Mouse (Mus musculus) G1E-ER4 (cell line): ENCODE data around the gene Itpkb. TPM values are rescaled to one million over a fixed set of nuclear protein-coding genes. Genes with fewer than 3 reads are reported as not detected.

Experiments
- GATA1 ChIP-seq: IDR thresholded peaks from one replicate; pipeline ENCODE4 v1.8.0; 2012; ENCODE audit warnings: low read length, inconsistent platforms
- polyA plus RNA-seq: library from polyadenylated mRNA; stranded (reverse); fragments of >175 nt; gene quantifications from 2 replicates; pipeline ENCODE4 v1.2.3, GENCODE M21; 2012

Itpkb gene
- polyA plus RNA-seq, 1 experiment, result 19.6 TPM

DNA sequence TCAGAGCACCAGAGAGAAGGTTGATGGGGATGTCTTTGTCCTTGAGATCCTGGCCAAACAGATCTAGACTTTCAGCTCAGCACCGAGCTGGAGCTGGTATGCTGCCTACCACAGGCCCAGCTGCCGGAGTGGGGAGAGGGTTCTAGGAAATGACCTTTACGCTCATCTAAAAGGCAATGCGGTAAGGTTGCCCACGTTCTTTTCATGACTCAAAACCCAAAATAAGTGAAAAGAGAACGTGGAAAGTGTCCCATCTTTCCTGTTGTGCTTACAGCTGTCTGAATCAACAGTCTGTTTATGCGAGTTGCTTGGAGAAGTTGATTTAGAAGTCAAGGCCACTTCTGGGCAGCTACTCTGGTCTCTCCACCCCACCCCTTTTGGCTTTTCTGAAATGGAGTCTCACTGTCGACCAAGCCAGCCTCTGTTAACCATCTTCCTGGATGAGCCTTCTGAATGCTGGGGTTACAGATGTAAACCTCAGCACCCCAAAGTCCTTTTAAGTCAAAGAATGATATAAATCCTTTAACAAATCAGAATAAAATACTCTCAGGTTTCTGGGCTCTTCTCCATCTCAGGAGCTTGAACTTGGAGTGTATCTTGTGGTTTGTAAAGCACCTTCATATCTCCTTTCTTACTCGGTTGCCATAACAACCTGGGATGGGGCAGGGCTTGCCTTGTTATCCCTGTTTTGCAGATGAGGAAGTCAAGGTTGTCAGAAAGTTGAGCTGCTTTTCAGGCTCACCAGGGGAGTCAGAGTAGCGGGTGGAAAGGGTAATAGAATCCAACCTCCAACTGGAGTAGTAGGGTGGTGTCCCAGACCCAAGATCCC lies 60.7 kb downstream of the Itpkb start:
- no peak for TF ChIP-seq GATA1

DNA sequence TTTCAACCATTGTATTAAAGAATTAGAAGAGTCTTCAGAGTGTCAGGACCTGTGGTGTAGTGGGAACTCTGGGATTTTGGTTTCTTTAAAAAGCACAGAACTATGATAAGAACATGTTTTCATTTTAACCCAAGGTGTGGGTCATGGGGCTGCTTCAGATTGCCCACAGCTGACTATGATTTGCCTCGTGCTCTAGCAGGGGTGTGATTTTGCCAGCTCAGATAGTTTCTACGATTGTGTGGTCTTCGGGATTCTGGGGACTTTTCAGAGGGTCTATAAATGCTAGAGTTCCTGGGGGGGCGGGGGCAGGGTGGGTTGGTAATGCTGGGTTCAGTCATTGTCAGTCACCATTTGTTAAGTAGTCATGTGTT lies 61.3 kb downstream of the Itpkb start:
- no peak for TF ChIP-seq GATA1

- TF ChIP-seq GATA1, result no peak
These were observed 62.0 kb downstream of the Itpkb start for GRCm38 (mm10) chr1:180392137-180392798.

- TF ChIP-seq GATA1, result no peak
These were observed 62.9 kb downstream of the Itpkb start for GRCm38 (mm10) chr1:180393017-180393797.

- TF ChIP-seq GATA1, result no peak
These were observed 63.6 kb downstream of the Itpkb start for GRCm38 (mm10) chr1:180393873-180394272.

DNA sequence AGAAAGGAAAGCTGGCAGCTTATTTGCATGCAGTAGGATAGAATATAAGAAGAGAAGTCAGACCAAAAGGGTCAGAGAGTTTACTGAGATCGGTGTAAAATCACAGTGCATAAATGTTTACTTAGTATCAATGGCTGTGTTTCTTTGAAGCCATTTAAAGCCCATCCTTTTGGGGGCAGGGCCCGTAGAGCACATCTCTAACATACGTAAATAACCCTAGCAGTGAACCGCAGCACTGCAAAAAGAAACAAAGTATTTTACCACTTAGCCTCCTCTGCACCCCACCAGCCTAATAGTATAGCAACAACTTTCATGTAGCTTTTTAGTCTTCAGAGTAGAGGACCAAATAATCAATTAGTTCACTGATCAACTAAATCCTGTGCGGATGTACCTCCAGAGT lies 67.4 kb downstream of the Itpkb start:
- TF ChIP-seq GATA1, result no peak

DNA sequence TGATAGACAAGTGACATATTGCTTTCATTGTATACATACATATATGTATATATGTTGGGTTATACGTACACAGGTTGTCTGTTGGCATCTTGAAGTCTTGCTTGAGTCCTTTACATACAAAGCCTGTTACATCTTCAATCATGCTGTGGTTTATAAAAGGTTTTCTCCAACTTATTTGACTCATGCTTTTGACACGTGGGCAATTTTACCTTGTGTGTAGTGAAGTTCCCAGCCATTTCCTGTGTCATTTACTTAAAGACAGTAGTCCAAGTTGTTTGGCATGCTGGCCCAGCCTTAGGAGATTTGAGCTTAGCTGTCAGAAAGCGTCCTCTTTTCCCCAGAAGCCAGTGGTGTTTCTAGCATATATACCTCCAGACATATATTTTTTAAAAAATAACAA lies 68.2 kb downstream of the Itpkb start:
- TF ChIP-seq GATA1, result no peak

DNA sequence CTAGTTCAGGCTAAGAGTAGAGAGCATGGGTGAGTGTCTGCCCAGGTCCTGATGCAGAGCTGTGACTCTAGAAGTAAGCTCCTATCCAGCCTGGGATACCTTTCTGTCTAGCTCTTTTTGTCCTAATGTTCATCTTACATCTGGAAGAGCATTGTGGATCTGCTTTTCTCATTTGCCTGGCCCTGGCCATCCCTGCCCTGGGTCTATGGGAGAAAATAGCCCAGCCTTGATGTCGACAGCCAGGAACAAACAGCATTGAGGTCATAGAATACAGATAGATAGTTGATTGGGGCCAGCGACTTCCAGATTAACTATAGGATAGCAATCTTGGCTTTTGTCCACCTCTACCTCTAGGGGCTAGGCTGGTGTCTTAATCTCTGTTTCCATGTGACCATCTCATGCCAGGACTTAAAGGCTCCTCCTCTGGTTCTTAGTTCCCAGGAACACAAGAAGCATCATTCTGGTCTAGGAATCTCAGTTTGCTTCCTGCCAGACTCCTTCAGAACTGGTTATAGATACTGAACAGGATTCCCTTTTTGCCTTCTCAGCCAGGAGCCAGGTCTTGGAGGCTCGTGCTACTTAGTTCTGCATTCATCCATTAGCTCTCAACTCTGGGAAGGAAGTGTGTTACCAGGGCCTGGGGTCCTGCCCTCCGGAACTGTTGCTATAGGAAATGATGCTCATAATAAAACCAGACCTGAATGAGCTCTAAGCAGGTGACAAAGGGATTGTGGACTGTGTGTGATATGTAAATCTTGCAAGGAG lies 70.6 kb downstream of the Itpkb start:
- TF ChIP-seq GATA1, result no peak

DNA sequence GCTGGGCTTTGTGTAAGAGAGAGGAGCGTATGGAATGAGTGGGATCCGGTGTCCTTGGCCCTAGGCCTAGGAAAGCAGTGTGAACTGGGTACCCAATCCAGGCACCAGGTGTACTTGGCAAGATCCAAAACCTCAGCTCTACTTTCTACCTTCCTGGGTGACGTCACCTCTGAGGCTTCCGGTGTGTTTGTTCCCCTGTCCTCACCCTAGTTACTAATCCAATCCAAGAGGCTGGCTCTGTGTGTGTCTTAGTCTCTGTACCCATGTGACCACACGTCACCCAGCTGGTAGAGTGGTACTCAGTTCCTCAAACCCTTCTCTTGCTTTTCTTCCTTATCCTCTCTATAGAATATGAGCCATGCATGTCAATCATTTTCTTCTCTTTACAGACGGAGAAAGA lies 71.4 kb downstream of the Itpkb start:
- TF ChIP-seq GATA1, result no peak

GRCm38 (mm10) chr1:180402481-180403081 lies 72.3 kb downstream of the Itpkb start:
- no peak for TF ChIP-seq GATA1

DNA sequence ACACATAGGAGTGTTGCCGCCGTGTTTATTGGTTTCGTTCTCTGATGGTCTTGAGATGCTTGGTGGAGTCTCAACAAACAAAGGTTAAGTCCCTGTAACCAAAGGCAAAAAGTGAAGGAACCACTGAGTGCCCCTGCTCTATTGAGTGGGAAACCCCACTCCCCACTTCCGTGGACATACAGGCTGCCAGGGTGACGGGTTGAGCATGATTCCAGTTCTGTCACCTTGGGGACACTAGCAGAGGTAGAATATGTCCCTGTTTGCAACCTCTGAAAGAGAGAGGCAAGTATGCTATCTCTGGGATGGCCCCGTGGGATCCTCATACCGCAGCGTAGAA lies 73.0 kb downstream of the Itpkb start:
- TF ChIP-seq GATA1, result no peak

DNA sequence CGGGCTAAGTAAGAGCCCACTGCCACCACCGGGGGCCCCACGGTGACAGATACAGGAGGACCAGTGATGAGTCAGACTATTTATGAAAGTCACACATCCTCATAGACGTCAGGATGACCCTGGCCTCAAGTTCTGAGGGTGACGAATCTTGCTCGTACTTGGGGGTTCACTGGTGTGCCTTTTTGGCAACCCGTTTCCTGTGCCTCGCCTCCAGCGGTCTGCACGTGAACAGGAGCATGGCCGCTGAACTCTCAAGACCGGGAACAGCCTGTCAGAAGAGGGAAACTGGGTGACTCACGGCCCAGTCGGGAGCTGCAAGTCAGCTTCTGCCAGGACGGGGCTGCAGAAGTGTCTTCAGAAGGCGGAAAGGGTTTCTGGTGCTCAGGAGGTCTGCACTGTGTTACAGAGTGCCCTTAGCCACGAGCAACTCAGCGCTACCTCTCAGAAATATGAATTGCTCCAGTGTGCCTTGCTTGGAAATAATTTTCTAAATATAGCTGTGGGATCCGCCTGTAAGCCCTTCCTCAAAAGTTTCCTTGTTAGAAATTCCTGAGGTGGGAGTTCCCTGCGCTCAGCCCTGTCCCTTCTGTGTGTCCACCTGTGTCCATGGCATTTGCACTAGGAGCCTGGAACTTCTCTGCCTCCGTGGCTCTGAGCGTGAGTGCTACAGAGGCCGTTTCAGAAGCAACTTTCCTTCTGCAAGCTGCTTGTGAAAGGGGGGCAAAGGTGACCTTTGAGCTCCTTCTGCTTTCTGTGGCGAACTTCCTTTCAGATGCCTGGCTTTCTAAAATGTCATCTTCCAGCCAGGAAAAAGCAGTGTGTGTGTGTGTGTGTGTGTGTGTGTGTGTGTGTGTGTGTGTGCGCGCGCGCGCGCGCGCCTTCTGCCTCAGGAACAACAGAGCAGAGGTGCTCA lies 73.7 kb downstream of the Itpkb start:
- no peak for TF ChIP-seq GATA1

DNA sequence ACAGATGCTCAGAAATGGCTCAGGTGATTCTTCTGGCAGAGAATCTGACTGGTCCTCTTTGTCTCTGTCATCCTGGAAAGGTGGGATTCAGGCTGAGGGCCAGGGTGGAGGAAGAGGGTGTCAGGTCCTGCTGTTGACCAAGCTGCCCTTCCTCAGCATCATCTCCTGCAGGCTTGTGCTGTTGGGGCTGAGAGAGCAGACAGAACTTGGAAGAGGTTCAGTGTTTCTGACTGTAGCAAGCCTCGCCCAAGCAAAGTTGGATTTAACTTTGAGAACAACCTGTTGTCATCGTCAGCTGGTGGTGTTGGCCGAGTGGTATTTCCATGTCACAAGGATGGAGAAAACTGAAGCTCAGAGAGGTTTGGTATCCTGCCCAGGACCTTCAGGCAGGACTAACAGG lies 74.4 kb downstream of the Itpkb start:
- no peak for TF ChIP-seq GATA1
